Mouse (Mus musculus): ENCODE measurements at regions not wholly inside any gene's neighbourhood (a gene's known extent, or its start where the extent isn't known, plus 50 kb on each side); places are given as distances from the start of the nearest gene placed in this dataset.
A peak's percentile ranks its signal among the peaks of the same experiment; 100 is the strongest.

DNA sequence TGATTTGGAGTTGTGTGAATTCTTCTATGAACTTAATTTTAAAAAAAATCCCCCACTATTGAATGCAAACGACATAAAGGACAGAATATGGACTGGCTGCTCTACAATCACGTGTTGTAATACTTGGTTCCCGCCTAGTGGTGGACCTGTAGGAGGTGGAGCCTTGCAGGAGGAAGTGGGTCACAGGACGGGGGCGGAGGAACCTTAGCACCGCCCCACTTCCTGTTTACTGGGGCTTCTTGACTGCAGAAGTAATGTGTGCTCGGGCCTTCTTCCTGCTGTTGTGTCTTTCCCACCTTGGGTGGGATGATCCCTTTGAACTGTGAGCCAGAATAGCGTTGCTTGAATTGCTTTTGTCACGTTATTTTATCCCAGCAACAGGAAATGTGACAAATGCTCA, 52.2 kb upstream of the Tmem108 start:
- no peak for DNase-seq

DNA sequence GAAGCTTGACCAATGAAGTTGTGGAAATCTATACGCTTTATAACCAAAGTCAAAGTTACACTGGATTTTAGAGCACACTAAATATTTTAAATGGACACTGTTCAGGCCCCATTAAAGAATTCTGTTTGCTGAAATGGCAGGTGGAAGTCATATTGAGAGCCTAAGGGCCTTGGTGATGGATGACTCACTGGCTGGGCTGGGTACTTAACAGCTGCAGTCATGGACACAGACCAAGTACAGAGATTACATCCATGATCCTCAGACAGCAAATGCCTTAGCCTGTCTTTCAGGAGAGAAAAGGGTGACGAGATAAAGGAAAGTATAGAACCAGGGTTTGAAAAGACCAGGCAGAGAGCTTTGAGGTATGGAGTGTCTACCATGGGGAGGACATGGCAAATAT, 57.4 kb upstream of the Tmem108 start:
- no peak for DNase-seq

DNA sequence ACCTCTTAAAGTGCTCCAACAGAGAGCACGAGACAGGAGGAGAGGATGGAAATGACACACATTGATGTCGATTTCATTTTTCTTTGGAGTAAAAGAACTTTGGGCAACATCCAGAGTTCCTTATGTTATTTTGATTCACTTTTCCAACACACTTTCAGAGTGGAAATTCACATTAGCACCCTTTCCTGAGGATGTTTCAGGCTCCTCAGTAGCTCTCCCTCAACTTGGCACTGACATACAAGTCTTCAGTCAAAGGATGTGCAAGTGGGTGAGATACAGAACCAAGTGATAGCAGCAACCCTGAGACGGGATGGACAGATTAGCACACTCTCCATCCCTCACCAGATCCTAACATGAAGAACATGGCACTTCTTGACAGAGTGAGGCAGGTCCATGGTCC, 60.0 kb upstream of the Tmem108 start:
- DNase-seq = no peak

- peak; percentile 47 for DNase-seq
These were observed 61.9 kb upstream of the Tmem108 start for GRCm38 (mm10) chr9:103823491-103823890.

- no peak for DNase-seq
These were observed 79.6 kb upstream of the Tmem108 start for GRCm38 (mm10) chr9:103841199-103841598.

GRCm38 (mm10) chr9:103843836-103844235, 82.2 kb upstream of the Tmem108 start:
- DNase-seq = no peak

- no peak for DNase-seq
These were observed 84.3 kb upstream of the Tmem108 start for GRCm38 (mm10) chr9:103845916-103846457.

- DNase-seq = no peak
These were observed 86.3 kb upstream of the Tmem108 start for GRCm38 (mm10) chr9:103847931-103848330.

GRCm38 (mm10) chr9:103849079-103849478, 87.4 kb upstream of the Tmem108 start:
- DNase-seq = no peak

GRCm38 (mm10) chr9:103852691-103853090, 91.1 kb upstream of the Tmem108 start:
- DNase-seq = no peak

DNA sequence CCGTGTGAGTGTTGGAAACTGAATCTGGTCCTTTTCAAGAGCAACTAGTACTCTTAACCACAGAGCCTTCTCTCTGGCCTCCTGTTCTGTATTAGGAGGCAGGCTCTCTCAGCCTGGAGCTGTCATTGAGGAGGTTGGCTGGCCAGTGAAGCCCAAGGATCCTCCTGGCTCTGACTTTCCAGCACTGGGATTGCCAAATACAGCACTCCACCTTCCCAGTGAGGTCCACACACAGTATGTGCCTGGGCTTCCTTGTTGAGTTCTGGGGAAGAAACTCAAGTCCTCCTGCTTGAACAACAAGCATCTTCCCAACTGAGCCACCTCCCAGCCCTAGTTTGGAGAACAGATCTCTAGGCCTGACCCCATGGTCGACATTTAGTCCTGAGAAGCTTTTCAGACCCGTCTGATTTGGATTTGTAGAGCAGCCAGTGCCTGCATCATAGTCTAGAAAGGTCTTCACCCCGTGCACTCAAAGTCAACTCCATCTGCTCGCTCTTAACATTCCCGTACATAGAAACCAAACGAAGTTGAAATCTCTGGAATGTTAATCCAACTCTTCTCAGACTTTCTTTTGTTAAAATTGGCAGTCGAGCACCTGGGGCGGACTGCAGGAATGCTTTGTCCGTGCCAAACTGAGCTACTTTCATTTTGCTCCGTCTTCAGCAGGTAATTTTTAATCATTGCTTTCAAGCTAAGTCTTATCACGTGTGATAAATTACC, 99.2 kb upstream of the Tmem108 start:
- no peak for DNase-seq

- no peak for DNase-seq
These were observed 100.9 kb upstream of the Tmem108 start for GRCm38 (mm10) chr9:103862493-103862892.

DNA sequence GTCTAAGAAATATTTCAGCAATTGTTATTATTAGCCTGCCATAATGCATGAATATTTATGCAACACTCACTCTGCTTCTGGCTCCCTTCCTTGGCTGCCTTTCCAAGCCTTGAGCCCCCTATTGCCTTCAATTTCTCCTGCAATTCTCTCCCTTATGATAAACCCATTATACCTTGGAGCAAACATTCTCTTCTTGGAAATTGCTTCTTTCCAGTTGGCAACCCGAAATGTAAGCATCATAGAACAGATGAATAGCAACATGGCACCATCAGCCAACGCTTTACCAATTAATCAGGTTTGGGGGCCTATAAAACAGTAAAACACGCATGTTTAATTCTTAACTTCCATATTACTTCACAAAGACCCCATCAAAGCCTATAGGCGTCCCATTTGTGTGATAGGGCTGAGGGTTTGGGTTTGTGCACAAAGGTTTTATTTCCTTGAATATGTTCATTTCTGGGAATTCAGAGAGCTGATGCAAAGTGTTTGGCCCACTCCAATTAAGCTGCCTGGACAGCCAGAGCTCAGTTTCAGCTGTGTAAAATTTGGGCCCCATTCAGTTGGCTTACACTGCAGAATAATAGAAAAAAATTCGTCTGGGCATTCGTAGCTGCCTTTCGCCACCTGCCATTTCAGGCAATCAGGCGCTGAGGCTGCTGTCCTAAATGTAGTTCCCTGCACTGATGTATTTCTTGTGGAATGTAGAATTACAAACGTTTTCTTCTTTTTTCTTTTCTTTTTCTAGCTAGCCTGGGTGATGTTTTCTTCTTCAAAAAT, 106.0 kb upstream of the Tmem108 start:
- peak; percentile 58 for DNase-seq

GRCm38 (mm10) chr9:103869276-103869675, 107.6 kb upstream of the Tmem108 start:
- peak; percentile 83 for DNase-seq

DNA sequence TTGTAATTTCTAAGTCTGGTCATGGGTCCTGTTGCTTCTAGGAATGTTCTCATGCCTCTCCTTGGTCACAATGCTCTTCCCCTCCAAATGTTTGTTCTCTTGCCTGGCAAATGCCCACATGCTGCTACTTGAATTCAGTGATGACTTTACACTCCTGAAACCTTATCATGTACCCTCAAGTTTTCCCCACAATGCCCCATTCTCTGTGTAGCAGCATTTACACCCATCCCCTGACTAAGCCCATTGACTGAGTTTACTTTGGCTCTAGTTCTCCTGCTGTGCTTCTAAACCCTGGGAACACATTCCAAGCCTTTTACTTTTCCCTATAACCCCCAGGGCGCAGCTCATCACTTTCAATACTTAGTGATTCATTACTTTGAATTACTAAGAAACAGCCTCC, 110.5 kb upstream of the Tmem108 start:
- DNase-seq = no peak

- no peak for DNase-seq
These were observed 112.2 kb upstream of the Tmem108 start for GRCm38 (mm10) chr9:103873876-103874275.

GRCm38 (mm10) chr9:103877851-103878250, 116.2 kb upstream of the Tmem108 start:
- DNase-seq = no peak

DNA sequence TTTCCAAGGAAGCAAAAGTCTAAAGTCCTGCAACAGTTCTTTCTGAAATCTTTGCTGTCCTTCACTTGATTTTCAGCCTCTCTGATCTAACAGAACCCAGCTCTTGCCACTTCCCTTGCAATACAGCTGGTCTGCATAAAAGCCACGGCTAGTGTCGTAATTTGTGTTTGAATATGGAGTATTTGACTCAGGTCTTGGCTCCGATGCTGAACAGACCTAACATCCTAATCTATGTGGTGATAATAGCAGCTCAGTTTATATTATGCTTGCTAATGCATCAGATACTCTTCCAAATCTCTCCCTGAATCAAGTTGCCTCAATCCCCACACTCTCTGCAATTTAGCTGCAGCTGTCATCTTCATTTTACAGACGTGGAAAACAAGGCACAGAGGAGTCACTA, 109.5 kb upstream of the Nphp3 start:
- no peak for DNase-seq

DNA sequence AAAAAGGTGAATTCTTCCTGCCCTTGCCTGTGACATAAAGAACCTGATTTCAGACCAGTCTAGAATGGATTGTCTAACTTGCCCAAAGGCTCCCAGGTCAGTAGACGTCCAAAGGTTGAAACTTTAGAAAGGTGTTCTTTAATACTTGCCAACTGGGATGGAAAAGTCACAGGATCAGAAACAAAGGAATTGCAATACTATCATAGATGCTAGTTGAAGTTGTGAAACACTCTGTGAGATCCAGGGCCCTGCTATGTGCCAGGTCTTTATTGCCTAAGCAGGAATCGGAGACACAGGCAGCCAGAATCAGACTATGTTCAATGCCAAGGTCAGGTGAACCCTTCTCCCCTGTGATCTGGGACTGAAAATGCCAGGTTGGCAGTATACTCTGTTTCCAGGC, 108.0 kb upstream of the Nphp3 start:
- DNase-seq = no peak

- DNase-seq = no peak
These were observed 103.0 kb upstream of the Nphp3 start for GRCm38 (mm10) chr9:103899311-103899710.

DNA sequence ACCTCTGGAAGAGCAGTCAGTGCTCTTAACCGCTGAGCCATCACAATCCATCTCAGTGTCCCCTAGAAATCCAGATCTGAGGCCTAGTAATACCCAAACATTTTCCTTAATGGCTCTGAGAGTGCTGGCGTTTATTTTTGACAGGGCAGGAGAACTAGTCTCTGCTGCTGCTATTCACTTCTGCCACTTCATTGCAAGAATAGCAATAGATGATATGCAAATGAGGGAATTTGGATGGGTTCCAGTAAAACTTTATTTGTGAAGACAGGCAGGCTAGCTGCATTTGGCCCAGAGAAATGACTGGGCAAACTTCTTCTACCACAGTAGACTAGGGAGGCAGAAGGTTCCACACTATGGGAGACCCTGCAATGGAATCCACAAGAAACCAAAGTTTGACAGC, 91.0 kb upstream of the Nphp3 start:
- DNase-seq = no peak

GRCm38 (mm10) chr9:103915126-103915525, 87.2 kb upstream of the Nphp3 start:
- DNase-seq = peak; percentile 4

GRCm38 (mm10) chr9:103917771-103918170, 84.6 kb upstream of the Nphp3 start:
- no peak for DNase-seq

DNA sequence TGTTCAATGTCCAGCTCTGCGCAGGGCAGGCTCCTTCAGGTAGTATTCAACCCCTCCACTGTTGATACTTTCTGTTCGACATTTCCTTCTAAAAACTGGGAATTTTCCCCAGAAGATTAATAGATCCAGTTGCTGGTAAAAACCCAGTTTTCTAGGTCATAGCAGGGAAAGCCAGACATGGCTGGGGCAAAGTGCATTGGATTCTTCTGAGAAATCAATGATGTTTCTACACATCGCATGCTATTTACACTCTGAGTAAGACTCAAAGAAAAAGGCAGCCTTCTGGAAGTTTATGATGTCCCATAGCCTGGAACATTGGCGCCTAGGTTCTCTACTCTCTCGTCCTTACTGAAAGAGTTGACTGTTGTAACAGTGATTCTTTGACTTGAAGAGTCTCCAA, 80.0 kb upstream of the Nphp3 start:
- DNase-seq = no peak

All from cerebellum, adult 9-10 months (tissue).